ENCODE assay signal across 10 mouse cellular contexts in the genomic region with DNA sequence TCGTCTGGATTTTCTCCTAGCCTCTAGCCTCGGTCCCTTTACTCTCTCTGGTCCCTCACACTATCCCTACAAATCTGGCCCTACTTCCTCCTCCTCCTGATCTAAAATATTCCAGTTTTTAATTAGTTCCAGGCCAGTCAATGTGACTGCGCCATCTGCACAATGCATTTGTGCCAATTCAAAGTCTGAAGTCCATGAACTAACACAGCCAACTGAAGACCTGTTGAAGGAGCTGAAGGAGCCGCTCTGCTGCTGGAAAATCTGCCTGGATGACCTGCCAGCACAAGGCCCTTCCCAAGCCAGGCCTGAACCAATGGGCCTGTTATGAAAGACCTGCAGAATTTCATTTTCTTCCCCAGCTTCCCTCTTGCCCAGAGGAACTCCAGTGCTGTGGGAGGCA.
DNase-seq lines count a peak whose midpoint lies in the region; ATAC-seq and TF ChIP-seq lines count a peak whose summit lies in the region.
"Had no signal": no experiment of that assay in that cellular context is flagged by ENCODE, and none has a peak within 500 bp of the region (broad histone marks: within the 10 kb centered on the region; RNA-seq: fewer than 3 reads in every experiment).

No protein-coding gene starts in this region.

- no peak for TF ChIP-seq CTCF in cerebellum, adult 2 months (IDR thresholded peaks at IDR 0.05; ENCODE audit: borderline replicate concordance, insufficient read depth, low read depth, low read length)

- H3K9ac ChIP-seq in hindbrain, embryonic 16.5 days (ENCODE audit: low read depth, low read length): no peak overlapping the region
- no peak overlapping the region for H3K9ac ChIP-seq in hindbrain, embryonic 14.5 days
- no peak overlapping the region for H3K9ac ChIP-seq in neural tube, embryonic 15.5 days (replicated peaks)

- TF ChIP-seq POLR2A in cerebellum, adult 2 months (IDR thresholded peaks at IDR 0.05; ENCODE audit: borderline replicate concordance, insufficient read depth, low read length): no peak

- no peak overlapping the region for H3K27ac ChIP-seq in hindbrain, embryonic 16.5 days (ENCODE audit: low read depth, low read length)
- no peak overlapping the region for H3K27ac ChIP-seq in hindbrain, embryonic 14.5 days
- H3K27ac ChIP-seq in cerebellum, adult 2 months (ENCODE audit: insufficient read depth, low read length): no peak overlapping the region
- no peak overlapping the region for H3K27ac ChIP-seq in neural tube, embryonic 15.5 days (replicated peaks)

- H3K4me1 ChIP-seq in hindbrain, embryonic 16.5 days (ENCODE audit: control insufficient read depth, insufficient read depth, low read depth, low read length): no peaks in the 10 kb centered on the region
- H3K4me1 ChIP-seq in hindbrain, embryonic 14.5 days (replicated peaks; ENCODE audit: control insufficient read depth, insufficient read depth, low read length): no peaks in the 10 kb centered on the region
- no peaks in the 10 kb centered on the region; the same call in 1 of the 2 replicates for H3K4me1 ChIP-seq in cerebellum, adult 2 months (ENCODE audit: control insufficient read depth, insufficient read depth, low read length)
- no peaks in the 10 kb centered on the region for H3K4me1 ChIP-seq in neural tube, embryonic 15.5 days

- ATAC-seq in hindbrain, embryonic 16.5 days: peak; percentile 63
- ATAC-seq in hindbrain, embryonic 14.5 days (ENCODE audit: low FRiP score): no peak
- no peak for ATAC-seq in neural tube, embryonic 15.5 days (ENCODE audit: low FRiP score)
- ATAC-seq: lung, postnatal 0 days had no signal

- H3K4me3 ChIP-seq in hindbrain, embryonic 16.5 days (ENCODE audit: low read length): no peak overlapping the region
- H3K4me3 ChIP-seq in hindbrain, embryonic 14.5 days (replicated peaks; ENCODE audit: low read length): no peak overlapping the region
- no peak overlapping the region for H3K4me3 ChIP-seq in cerebellum, adult 2 months (replicated peaks; ENCODE audit: insufficient read depth, low read depth, low read length)
- H3K4me3 ChIP-seq in neural tube, embryonic 15.5 days (replicated peaks): no peak overlapping the region

- DNase-seq in hindbrain, embryonic 14.5 days (ENCODE audit: low spot score): no peak
- DNase-seq in brain, adult 2 months (ENCODE audit: low read depth, low spot score): peak; percentile 90
- peak; percentile 68 to 88 for DNase-seq in cerebellum, adult 2 months
- peak; percentile 59 for DNase-seq in gastrocnemius, postnatal 25 days
- DNase-seq in natural killer cell, adult 2 months (ENCODE audit: low spot score in 2 of 2): no peak
- no peak for DNase-seq in thymus, postnatal 14 days
- DNase-seq: thymus, postnatal 25 days had no signal

- WGBS in hindbrain, embryonic 16.5 days: 76% methylated on average over 4 of the region's 4 CpGs
- 83% methylated on average over 4 of the region's 4 CpGs for WGBS in hindbrain, embryonic 14.5 days
- WGBS in cerebellum, adult 2 months: 8% methylated on average over 4 of the region's 4 CpGs
- WGBS in neural tube, embryonic 15.5 days: 89% methylated on average over 4 of the region's 4 CpGs

- H3K9me3 ChIP-seq in hindbrain, embryonic 16.5 days (ENCODE audit: control insufficient read depth, low read length): no peaks in the 10 kb centered on the region
- H3K9me3 ChIP-seq in hindbrain, embryonic 14.5 days (ENCODE audit: control insufficient read depth, low read length): no peaks in the 10 kb centered on the region
- H3K9me3 ChIP-seq in neural tube, embryonic 15.5 days (replicated peaks): no peaks in the 10 kb centered on the region

- H3K36me3 ChIP-seq in hindbrain, embryonic 16.5 days (ENCODE audit: control insufficient read depth, insufficient read depth, low read length): no peaks in the 10 kb centered on the region
- H3K36me3 ChIP-seq in hindbrain, embryonic 14.5 days (replicated peaks; ENCODE audit: control insufficient read depth, insufficient read depth): no peaks in the 10 kb centered on the region
- H3K36me3 ChIP-seq in neural tube, embryonic 15.5 days: no peaks in the 10 kb centered on the region

- no peaks in the 10 kb centered on the region for H3K27me3 ChIP-seq in hindbrain, embryonic 16.5 days (replicated peaks; ENCODE audit: control insufficient read depth, insufficient read depth, low read length)
- H3K27me3 ChIP-seq in hindbrain, embryonic 14.5 days (ENCODE audit: control insufficient read depth, insufficient read depth, low read length): no peaks in the 10 kb centered on the region
- no peaks in the 10 kb centered on the region for H3K27me3 ChIP-seq in cerebellum, adult 2 months (ENCODE audit: control insufficient read depth, insufficient read depth, low read length)
- no peaks in the 10 kb centered on the region for H3K27me3 ChIP-seq in neural tube, embryonic 15.5 days (replicated peaks)

- no peak overlapping the region for H3K4me2 ChIP-seq in hindbrain, embryonic 16.5 days (ENCODE audit: low read length)
- no peak overlapping the region for H3K4me2 ChIP-seq in hindbrain, embryonic 14.5 days (replicated peaks)
- no peak overlapping the region for H3K4me2 ChIP-seq in neural tube, embryonic 15.5 days

Comparison
In these comparisons a context has a peak if more than half of its experiments do, and no peak if none do; other contexts are left out.
1. DNase-seq: peak in brain, adult 2 months (single experiment), cerebellum, adult 2 months (2 of 2) and gastrocnemius, postnatal 25 days (single experiment); none in hindbrain, embryonic 14.5 days (single experiment), natural killer cell, adult 2 months (0 of 2) and thymus, postnatal 14 days (single experiment).